21 mouse cellular contexts compared by ENCODE assay signal in genomic region chr16:65683703-65684320, GRCm38 (mm10).
"Had no signal": no experiment of that assay in that cellular context is flagged by ENCODE, and none has a peak within 500 bp of the region (broad histone marks: within the 10 kb centered on the region; RNA-seq: fewer than 3 reads in every experiment).

No protein-coding gene starts in this region.

- H3K4me1 ChIP-seq: limb, embryonic 10.5 days; limb, embryonic 13.5 days; liver, embryonic 12.5 days; liver, embryonic 15.5 days; lung, embryonic 15.5 days; megakaryocyte, embryonic 14.5 days; midbrain, embryonic 10.5 days; midbrain, embryonic 13.5 days had no signal

- H3K36me3 ChIP-seq: limb, embryonic 10.5 days; limb, embryonic 13.5 days; liver, embryonic 12.5 days; liver, embryonic 15.5 days; lung, embryonic 15.5 days; midbrain, embryonic 10.5 days; midbrain, embryonic 13.5 days had no signal

- H3K9me3 ChIP-seq: limb, embryonic 10.5 days; limb, embryonic 13.5 days; liver, embryonic 12.5 days; liver, embryonic 15.5 days; lung, embryonic 15.5 days; megakaryocyte, embryonic 14.5 days; midbrain, embryonic 10.5 days; midbrain, embryonic 13.5 days had no signal

- H3K4me2 ChIP-seq: limb, embryonic 13.5 days; liver, embryonic 12.5 days; liver, embryonic 15.5 days; lung, embryonic 15.5 days; midbrain, embryonic 13.5 days had no signal

- ATAC-seq: liver, embryonic 12.5 days; midbrain, embryonic 13.5 days had no signal

- H3K4me3 ChIP-seq: layer of hippocampus, adult 2 months; limb, embryonic 10.5 days; limb, embryonic 13.5 days; liver, embryonic 12.5 days; liver, embryonic 15.5 days; lung, embryonic 15.5 days; megakaryocyte, embryonic 14.5 days; midbrain, embryonic 10.5 days; midbrain, embryonic 13.5 days had no signal

- H3K27me3 ChIP-seq: limb, embryonic 13.5 days; liver, embryonic 12.5 days; liver, embryonic 15.5 days; lung, embryonic 15.5 days; megakaryocyte, embryonic 14.5 days; midbrain, embryonic 13.5 days had no signal

- H3K9ac ChIP-seq: limb, embryonic 13.5 days; liver, embryonic 12.5 days; liver, embryonic 15.5 days; lung, embryonic 15.5 days; midbrain, embryonic 13.5 days had no signal

- DNase-seq: kidney, adult 2 months; kidney, postnatal 25 days; layer of hippocampus, adult 9-11 months; liver; lung, adult 18-20 months; lung, postnatal 10 days; lung, postnatal 36 days; thymus, adult 2 months; thymus, postnatal 14 days; thymus, postnatal 4 days had no signal

- H3K27ac ChIP-seq: kidney, postnatal 0 days; layer of hippocampus, adult 2 months; limb, embryonic 10.5 days; limb, embryonic 13.5 days; liver, embryonic 12.5 days; liver, embryonic 15.5 days; lung, embryonic 15.5 days; midbrain, embryonic 10.5 days; midbrain, embryonic 13.5 days; stomach, postnatal 0 days had no signal
